Mouse (Mus musculus) CD8-positive naive resting alpha-beta T cell, adult 2 months (primary cell): ENCODE data around the gene Fbxo11.
A peak's percentile ranks its signal among the peaks of the same experiment; 100 is the strongest.
"Not testable (repeated sequence)": the region's sequence is repeated elsewhere in the genome, so short reads cannot be mapped to it uniquely, and the experiment has no call there.

Source experiments
- DNase-seq, 2 experiments: peaks; one replicate each; pipeline ENCODE4 v3.0.0; 2022; ENCODE audit warnings: low read depth in 2 of 2, low spot score in 2 of 2

Fbxo11 gene

DNA sequence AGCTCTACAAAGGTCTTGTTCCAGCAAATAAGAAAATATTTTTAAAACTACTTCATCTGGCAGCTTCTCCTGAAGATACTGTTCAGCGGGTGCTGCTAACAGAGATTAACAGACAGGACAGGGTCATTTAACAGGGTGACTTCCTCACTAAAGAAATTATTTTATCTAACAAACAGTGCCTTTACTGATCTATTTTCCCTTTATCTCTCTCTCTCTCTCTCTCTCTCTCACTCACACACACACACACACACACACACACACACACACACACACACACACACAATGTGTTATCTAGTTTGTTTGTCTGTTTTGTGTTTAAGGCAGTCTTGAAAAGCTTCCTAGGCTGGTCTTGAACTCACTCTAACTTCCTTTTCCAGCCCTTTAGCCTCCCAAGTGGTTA, 50.6 kb downstream of the Fbxo11 start:
- DNase-seq: no peak

DNA sequence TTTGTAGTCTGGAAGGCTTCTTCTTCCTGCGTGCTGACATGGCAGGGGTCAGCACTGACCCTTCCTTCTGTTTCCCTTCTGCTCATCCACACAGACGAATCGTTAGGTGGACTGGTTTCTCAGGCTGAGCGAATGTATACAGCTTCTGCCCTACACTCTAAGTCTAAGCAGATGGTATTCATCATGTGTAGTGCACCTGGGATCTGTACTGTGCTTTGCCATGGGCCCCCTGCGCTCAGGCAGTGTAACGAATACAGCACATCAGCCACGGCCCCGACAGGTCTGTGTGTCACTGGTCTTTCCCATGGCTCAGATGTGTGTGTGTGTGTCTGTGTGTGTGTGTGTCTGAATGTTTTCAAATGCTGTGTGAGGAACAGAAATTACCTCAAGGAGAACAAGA, 58.1 kb downstream of the Fbxo11 start:
- no peak for DNase-seq

DNA sequence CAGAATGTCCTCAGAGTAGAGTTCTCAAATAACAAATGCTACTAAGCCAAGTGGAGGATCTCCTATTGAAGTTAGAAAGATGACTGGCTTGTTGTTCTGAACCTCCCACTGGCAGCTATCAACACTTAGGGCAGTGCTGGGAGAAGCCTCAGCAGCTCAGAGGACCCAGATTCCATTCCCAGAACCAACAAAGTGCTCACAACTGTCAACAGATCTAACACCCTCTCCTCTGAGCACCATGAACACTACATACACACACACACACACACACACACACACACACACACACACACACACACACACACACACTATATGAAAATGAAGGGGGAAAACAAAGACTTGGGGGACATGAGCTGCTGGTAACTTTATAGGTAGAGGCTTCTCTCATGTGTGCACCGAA, 60.2 kb downstream of the Fbxo11 start:
- no peak for DNase-seq

DNA sequence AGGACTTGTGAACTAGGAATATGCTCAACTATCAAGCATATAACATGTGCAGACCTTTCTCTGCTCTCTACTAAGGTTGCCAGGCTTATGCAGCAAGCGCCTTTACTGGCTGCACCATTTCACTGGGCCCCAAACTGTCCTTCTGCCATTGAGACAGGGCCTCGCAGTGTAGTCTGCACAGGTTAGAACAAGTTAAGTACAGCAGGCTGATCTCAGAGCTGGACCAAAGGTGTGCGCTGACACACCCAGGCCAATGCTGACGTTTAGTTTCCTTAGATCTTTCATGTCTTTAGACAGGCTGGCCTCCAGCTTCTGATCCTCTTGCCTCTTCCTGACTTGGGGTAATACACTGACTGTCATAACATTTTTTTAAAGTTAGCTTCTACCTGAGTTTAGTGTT, 67.3 kb downstream of the Fbxo11 start:
- no peak for DNase-seq

DNA sequence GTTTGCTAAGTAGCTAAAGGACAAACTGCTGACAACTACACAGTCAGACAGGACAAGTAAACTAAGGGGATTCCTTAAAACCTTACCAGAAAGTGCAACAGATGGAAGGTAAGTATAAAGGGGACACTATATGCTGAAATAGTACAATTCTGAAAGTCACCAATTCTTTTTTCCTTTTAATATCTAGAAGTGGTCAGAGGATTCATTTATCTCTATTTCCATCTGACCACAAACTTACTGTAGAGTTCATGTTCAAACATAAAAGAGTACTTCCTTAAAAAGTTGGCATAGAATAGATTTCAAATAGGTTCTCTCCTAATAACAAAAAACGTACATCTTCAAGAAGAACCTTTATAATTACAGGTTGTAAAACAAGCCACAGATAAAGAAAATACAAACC, 71.8 kb downstream of the Fbxo11 start:
- no peak for DNase-seq

DNA sequence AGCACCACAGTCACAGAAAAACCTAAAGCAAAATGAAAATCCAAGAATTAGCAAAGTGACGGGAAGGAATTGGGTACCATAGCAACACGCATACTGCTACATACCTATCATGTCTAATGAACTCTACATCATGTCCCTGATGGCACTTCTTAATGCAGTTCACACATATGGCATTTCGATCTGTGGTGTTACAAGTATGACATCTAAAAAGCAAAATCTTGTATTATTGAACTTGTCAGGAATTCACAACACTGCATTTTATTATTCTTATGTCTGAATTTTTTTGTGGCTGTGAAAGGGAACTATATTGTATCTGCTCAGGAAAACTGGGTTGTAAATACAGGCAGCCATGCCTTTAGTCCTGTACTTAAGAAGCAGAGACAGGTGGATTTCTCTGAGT, 72.9 kb downstream of the Fbxo11 start:
- no peak for DNase-seq

DNA sequence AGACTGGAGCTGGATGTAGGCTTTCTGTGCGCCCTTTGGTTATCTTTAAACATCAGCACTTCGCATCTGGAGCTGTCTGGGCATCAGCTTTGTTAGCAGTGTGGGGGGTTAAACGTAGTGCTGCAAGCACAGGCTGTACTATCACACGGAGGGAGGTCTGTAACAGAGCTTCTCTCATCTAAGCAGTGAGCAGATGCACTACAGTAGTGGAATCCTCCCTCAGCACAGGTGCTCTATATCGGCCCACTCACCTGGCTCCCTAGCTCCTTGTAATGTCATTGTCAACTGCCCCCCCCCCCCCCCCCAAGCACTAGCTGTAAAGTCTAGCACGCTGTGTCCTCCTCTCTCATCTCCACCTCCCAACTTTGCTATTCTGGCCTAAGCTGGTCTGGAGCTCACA, 77.6 kb downstream of the Fbxo11 start:
- no peak for DNase-seq

DNA sequence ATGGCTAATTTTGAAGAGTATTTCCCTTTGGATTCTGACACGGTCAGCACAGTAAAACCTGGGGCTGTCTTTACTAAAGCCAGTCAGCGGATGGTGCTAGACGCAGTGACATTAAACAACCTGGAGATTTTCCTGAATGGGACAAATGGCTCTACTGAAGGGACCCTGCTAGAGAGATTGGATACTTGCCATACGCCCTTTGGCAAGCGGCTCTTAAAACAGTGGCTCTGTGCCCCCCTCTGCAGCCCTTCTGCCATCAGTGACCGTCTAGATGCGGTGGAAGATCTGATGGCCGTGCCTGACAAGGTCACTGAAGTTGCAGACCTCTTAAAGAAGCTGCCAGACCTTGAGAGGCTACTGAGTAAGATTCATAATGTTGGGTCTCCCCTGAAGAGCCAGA, 79.2 kb downstream of the Fbxo11 start:
- no peak for DNase-seq

DNA sequence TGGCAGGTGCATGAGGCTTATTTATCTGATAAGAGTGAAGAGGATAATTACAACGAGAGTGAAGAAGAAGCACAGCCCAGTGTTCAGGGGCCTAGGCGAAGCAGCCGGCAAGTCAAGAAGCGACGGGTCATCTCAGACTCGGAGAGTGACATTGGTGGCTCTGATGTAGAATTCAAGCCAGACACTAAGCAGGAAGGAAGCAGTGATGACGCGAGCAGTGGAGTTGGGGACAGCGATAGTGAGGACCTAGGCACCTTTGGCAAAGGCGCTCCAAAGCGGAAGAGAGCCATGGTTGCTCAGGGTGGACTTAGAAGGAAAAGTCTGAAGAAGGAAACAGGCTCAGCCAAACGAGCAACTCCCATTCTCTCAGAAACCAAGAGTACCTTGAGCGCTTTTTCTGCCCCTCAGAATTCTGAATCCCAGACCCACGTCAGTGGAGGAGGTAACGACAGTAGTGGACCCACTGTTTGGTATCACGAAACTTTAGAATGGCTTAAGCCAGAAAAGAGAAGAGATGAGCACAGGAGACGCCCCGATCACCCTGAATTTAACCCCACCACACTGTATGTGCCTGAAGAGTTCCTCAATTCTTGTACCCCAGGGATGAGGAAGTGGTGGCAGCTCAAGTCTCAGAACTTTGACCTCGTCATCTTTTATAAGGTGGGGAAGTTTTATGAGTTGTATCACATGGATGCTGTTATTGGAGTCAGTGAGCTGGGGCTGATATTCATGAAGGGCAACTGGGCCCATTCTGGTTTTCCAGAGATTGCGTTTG, 80.5 kb downstream of the Fbxo11 start:
- DNase-seq: no peak

DNA sequence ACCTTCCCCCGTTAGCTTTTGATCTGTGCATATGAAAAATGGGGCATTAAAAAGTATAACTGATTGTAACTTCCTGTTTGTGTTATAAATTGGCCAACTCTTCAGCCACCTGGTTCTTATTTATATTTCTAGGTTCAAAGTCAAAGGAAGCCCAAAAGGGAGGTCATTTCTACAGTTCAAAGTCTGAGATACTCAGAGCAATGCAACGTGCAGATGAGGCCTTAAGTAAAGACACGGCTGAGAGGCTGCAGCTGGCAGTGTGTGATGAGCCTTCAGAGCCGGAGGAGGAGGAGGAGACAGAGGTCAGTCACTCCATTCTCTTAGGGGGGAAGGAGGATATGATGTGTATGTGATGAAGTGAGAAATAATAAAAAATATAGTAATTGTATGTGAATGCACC, 81.8 kb downstream of the Fbxo11 start:
- DNase-seq: no peak

DNA sequence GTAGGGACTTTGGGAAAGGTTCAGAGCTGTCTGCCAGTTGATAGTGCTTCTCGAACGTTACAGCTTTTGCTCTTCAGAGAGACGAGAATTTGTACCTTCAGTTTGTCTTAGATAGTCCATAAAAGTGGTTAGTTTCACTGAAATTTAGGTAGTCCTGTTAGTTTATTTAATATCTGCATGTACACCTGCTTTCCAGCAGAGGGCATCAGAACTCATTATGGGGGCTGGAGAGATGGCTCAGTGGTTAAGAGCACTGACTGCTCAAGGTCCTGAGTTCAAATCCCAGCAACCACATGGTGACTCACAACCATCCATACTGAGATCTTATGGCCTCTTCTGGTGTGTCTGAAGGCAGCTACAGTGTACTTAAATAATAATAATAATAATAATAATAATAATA, 83.0 kb downstream of the Fbxo11 start:
- no peak for DNase-seq

DNA sequence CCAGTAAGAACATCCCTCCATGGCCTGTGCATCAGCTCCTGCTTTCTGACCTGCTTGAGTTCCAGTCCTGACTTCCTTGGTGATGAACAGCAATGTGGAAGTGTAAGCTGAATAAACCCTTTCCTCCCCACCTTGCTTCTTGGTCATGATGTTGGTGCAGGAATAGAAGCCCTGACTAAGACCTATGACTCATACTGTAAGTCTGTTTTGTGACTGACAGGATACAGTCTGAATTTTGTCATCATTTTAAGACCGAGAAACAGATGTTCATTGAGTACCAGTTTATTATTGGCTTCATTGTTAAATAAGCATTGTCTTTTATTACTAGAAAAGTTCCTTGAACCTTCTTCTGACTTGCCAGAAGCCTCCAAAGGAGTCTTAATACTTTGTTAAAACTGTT, 85.4 kb downstream of the Fbxo11 start:
- not testable (repeated sequence) for DNase-seq

DNA sequence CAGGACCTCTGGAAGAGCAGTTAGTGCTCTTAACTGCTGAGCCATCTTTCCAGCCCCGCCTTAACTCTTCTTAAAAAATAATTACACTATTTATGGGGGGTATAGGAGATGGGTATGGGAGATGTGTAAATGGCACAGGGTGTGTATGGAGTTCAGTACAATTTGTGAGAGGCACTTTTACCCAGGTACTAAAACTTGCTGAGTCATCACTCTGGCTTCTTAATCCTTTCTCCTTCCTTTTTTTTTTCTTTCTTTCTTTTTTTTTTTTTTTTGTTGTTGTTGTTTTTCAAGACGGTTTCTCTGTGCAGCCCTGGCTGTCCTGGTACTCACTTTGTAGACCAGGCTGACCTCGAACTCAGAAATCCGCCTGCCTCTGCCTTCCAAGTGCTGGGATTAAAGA, 88.2 kb downstream of the Fbxo11 start:
- not testable (repeated sequence) for DNase-seq

DNA sequence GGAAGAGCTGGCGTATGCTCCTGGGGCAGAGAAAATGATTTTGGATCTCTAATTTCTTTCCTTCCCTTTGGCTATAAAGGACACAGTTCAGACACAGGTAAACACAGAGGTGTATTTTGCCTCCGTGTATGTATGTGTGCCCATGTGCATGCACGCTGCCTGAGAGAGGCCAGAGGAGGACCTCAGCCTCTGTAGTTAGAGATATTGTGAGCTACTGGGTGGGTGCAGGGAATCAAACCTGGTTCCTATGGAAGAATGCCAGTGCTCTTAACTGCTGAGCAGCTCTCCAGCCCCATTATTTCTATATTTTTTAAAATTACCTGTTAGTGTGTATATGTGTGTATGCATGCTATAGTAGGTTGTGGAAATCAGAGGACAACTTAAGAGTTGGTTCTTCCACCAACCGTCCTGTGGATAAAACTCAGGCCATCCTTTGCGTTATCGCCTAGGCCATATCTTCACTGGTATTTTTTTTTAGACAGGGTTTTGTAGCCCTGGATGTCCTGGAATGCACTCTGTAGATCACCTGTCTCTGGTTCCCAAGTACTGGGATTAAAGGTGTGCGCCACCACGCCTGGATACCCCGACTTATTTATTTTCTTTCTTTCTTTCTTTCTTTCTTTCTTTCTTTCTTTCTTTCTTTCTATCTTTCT, 88.8 kb downstream of the Fbxo11 start:
- no peak for DNase-seq

DNA sequence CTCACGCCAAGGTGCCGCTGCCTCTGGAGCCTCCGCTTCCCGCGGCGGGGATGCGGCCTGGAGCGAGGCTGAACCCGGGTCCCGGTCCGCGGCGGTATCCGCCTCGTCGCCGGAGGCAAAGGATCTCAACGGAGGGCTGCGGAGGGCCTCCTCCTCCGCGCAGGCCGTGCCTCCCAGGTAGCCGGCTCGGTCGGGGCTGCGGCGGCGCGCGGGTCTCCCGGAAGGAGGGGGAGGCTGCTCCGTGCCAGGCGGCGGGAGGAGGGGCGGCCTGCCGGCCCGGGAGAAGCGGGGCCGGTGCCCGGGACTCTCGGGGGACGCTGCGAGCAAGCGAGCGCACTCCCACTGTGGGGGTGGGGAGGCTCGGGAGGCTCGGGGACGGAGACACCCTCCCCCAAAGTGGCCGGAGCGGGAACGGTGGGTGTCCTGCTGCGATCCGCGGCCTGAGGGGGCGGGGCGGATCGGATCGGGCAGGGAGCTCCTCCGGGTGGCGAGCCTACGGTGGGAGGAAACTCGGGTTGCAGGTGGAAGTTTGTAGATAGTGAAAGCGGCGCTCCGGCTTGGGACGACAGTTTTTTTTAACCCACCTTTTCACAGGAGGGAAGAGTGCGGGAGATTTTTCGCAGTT, 89.8 kb downstream of the Fbxo11 start:
- peak in 1 of 2 experiments; percentile 46 for DNase-seq

DNA sequence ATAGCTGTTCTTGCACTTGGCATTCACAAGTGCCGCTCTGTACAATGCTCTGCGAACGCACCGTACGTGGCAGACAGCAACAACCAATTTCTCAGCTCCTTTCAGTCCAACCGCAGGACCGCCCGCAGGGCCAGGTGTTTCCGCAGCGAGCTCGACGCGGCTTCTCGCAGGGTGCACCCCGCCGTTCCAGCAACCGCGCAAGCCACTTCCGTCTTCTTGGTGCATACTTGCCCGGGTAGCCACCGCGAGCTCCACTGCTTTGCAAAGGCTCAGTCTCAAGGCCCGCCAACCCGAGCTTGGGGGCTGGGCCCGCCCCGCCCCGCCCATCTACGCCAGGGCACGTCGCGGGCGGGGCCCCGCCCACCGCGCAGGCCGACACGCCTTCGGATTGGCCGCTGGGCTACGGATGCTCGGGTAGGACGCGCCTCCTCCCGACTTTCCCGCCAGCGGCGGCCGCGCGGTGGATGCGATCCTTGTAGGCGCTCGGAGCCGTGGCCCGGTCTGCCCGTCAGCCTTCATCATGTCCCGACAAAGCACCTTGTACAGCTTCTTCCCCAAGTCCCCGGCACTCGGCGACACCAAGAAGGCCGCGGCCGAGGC, 90.4 kb downstream of the Fbxo11 start, which contains the start of gene Msh6:
Gene Msh6 (plus strand): TSS at position 434 of the 600 bp plus-strand sequence.
- peak; percentile 91 for DNase-seq

DNA sequence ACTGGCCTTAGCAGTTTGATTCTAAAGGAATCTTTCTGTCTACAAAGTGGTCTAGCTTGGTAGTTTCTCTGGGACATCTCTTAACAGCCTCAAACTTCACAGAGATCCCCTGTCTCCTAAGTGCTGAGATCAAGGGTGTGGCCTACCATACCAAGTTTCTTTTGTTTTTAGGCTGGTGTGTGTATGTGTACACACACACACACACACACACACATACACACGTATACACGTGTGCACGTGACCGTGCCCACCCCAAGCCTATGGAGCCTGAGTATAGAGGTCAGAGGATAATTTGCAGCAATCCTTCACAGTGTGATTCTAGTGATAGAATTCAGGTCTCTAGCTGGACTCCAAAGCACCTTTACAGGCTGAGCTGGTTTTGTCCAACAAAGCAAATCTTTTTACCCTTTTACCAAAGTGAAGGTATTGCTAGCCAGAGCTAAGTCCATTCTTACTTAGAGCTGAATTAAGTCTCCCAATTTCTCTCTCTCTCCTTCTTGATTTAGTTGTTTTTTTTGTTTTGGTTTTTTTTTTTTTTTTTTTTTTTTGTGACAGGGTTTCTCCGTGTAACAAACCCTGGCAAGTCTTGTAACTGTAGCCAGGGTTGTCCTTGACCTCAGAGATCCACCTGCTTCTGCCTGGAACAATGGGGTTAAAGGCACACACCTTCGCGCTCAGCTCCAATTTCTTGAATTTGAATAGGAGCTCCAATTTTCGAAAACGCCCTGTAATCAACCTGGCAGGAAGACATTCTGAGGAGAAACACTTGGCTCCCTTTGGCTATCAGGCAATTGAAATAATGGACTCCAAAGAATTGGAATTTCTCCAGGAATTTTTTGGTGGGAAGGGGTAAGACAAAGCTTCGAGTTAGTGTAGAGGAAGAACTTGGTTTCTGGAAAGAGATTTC, 91.6 kb downstream of the Fbxo11 start:
- no peak for DNase-seq

DNA sequence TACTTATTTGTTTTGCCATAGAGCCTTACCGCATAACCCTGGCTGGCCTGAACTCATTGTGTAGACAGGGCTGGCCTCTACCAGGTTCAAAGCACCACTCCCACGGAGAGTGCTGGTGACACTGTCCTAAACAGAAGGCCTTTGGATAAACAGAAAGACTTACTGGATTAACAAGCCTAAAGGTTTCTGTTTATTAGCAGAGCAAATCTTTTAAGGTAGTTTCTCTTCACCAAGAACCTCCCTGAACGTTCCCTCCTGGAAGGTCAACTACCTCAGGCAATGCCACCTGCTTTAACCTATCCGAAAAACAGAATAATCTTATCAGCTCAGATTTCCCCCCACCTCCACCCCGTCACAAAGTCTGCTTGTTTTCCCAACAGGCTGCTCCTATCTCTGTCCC, 92.2 kb downstream of the Fbxo11 start:
- no peak for DNase-seq

DNA sequence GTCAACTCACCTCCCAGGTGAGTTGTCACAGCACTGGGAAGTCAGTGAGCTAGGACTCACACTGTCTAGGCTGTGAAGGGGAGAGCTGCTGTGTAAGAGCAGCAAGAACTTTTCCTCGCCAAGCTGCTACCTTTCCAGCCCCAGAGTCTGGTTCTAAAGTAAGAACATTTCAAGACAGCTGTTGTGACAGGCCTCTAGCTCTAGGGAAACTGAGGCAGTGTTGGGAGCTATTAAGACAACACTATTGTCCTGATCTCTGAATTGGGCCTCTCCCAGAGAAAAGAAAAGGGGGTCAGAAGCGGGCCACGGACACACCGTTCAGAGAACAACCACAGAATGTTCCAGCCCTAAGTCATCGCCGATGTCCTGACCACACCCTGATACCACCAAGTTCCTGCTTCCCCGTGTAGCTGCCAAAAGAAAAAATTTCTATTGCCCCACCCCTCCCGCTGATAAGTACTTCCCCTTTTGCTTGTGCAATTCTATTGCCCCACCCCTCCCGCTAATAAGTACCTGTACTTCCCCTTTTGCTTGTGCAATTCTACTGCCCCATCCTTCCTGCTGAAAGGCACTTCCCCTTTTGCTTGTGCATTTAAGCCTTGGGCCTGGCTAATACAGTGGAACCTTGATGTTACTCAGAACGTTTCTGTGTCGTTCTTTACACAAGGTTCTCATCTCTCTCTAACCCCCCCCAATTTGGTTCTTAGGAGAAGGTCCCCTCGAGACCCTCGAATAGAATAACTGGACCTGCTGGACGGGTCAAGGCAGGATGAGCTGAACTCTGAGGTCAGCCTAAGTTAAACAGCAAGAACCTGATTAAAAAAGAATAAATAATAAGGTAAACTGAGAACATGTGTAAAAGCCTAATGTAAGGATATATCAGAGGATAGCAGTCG, 93.1 kb downstream of the Fbxo11 start:
- DNase-seq: not testable (repeated sequence)

DNA sequence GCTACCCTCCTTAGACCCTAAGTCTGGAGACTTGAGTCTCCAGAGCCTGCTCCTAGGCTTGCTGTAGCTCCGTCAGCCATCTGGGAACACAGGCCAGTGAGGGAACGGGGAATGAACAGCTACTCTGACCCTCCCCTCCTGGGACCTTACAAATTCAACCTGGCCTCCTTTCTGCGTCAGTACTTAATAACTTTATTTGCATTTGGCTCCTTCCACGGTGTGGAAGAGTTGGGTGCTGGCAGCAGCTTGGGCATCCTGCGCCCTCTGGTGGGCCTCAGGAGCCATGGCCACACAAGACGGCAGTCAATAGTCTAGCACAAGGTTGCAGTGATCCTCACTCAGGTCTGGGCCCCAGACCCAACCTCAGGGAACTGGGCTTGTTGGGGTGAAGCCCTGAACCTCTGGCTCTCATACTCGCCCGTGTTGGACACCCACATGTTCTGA, 96.6 kb downstream of the Fbxo11 start:
- not testable (repeated sequence) for DNase-seq
